In genomic region chr1:132609048-132609634, GRCm38 (mm10) we compare ENCODE assay signal across 8 mouse cellular contexts.
A peak's percentile ranks its signal among the peaks of the same experiment; 100 is the strongest.
DNase-seq lines count a peak whose midpoint lies in the region; ATAC-seq lines count a peak whose summit lies in the region.

No protein-coding gene starts in this region.

- no peaks in the 10 kb centered on the region for H3K36me3 ChIP-seq in kidney, embryonic 15.5 days
- no peaks in the 10 kb centered on the region for H3K36me3 ChIP-seq in limb, embryonic 10.5 days
- peaks cover 84% of the 10 kb centered on the region for H3K36me3 ChIP-seq in neural tube, embryonic 13.5 days

- H3K4me2 ChIP-seq in kidney, embryonic 15.5 days = no peak overlapping the region
- H3K4me2 ChIP-seq in neural tube, embryonic 13.5 days = no peak overlapping the region

- 36% methylated on average over 4 of the region's 4 CpGs for WGBS in kidney, embryonic 15.5 days
- WGBS in limb, embryonic 10.5 days = 34% methylated on average over 4 of the region's 4 CpGs
- 43% methylated on average over 4 of the region's 4 CpGs for WGBS in neural tube, embryonic 13.5 days

- H3K9ac ChIP-seq in kidney, embryonic 15.5 days = no peak overlapping the region
- no peak overlapping the region for H3K9ac ChIP-seq in neural tube, embryonic 13.5 days

- H3K27me3 ChIP-seq in kidney, embryonic 15.5 days = no peaks in the 10 kb centered on the region
- no peaks in the 10 kb centered on the region for H3K27me3 ChIP-seq in limb, embryonic 10.5 days (ENCODE audit: low read depth, poor library complexity, severe bottlenecking)
- H3K27me3 ChIP-seq in neural tube, embryonic 13.5 days = no peaks in the 10 kb centered on the region

- no peak overlapping the region for H3K4me3 ChIP-seq in kidney, embryonic 15.5 days (replicated peaks)
- no peak overlapping the region for H3K4me3 ChIP-seq in limb, embryonic 10.5 days
- H3K4me3 ChIP-seq in neural tube, embryonic 13.5 days = no peak overlapping the region

- no peak for ATAC-seq in kidney, embryonic 15.5 days (replicated peaks; ENCODE audit: low FRiP score)
- 0 out of 2 replicates have a peak, but pooled peaks have one; percentile 61 for ATAC-seq in neural tube, embryonic 13.5 days (ENCODE audit: low read depth)

- intact Hi-C loops in gastrocnemius, postnatal 14 days (cut with DNase I; ENCODE audit: low total_unique reads) = no loop called here

- no peaks in the 10 kb centered on the region for H3K9me3 ChIP-seq in kidney, embryonic 15.5 days (replicated peaks)
- no peaks in the 10 kb centered on the region for H3K9me3 ChIP-seq in limb, embryonic 10.5 days (replicated peaks)
- H3K9me3 ChIP-seq in neural tube, embryonic 13.5 days = no peaks in the 10 kb centered on the region

- DNase-seq in kidney, adult 18-20 months = peak; percentile 74
- DNase-seq in MEL-GATA-1-ER (ENCODE audit: extremely low read depth, low read depth) = peak; percentile 5
- peak; percentile 81 for DNase-seq in cerebellum, adult 9-10 months
- peak; percentile 38 for DNase-seq in gastrocnemius, postnatal 14 days
- peak; percentile 61 for DNase-seq in limb, embryonic 10.5 days (ENCODE audit: low spot score)
- peak; percentile 15 to 37 for DNase-seq in thymus, postnatal 36 days

- no peak overlapping the region for H3K27ac ChIP-seq in kidney, embryonic 15.5 days
- no peak overlapping the region for H3K27ac ChIP-seq in limb, embryonic 10.5 days
- no peak overlapping the region for H3K27ac ChIP-seq in neural tube, embryonic 13.5 days (replicated peaks)

- H3K4me1 ChIP-seq in kidney, embryonic 15.5 days = no peaks in the 10 kb centered on the region
- no peaks in the 10 kb centered on the region for H3K4me1 ChIP-seq in limb, embryonic 10.5 days
- H3K4me1 ChIP-seq in neural tube, embryonic 13.5 days (replicated peaks) = no peaks in the 10 kb centered on the region

Comparison
In these comparisons a context has a peak if more than half of its experiments do, and no peak if none do; other contexts are left out.
1. DNase-seq: peak in every context shown above with its lines; median percentile 81 in cerebellum, adult 9-10 months; 74 in kidney, adult 18-20 months; 61 in limb, embryonic 10.5 days; 38 in gastrocnemius, postnatal 14 days; 26 in thymus, postnatal 36 days; 5 in MEL-GATA-1-ER.